Mouse (Mus musculus) layer of hippocampus, adult 8-10 months (tissue): ENCODE data around the gene Olfr1391. TPM values are rescaled to one million over a fixed set of nuclear protein-coding genes. Genes with fewer than 3 reads are reported as not detected.
"Not testable (repeated sequence)": the region's sequence is repeated elsewhere in the genome, so short reads cannot be mapped to it uniquely, and the experiment has no call there.

ENCODE experiments used
- DNase-seq, 2 experiments: peaks; one replicate each; pipeline ENCODE4 v3.0.0; 2022; ENCODE audit warnings: low spot score in 2 of 2
- total RNA-seq, 4 experiments: library from RNA; stranded (reverse); gene quantifications; 2 replicates each; pipeline ENCODE4 v1.2.4; 2022

Olfr1391 gene
- not detected for total RNA-seq

DNA sequence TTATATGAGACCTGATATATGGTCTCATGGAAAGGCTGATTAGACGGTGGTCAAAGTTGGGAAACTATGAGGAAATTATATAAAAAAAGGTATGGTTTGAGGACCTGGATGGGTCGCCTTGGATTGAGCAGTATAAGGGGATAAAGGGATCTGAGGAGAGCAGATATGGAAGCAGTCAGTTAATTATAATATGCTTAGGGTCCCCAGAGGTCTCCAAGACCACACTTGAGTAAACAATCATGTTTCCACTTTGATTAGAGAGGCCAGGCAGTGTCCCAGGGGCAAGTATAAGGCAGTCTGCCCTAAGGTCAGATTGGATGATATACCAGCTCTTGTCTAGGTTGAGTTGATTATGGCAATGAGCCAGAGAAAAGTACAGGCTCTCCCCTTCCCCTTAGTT is at the start of gene Olfr1391:
Gene Olfr1391, plus strand, starts transcription at position 301 of the 400 bp plus-strand sequence.
- DNase-seq, result no peak

DNA sequence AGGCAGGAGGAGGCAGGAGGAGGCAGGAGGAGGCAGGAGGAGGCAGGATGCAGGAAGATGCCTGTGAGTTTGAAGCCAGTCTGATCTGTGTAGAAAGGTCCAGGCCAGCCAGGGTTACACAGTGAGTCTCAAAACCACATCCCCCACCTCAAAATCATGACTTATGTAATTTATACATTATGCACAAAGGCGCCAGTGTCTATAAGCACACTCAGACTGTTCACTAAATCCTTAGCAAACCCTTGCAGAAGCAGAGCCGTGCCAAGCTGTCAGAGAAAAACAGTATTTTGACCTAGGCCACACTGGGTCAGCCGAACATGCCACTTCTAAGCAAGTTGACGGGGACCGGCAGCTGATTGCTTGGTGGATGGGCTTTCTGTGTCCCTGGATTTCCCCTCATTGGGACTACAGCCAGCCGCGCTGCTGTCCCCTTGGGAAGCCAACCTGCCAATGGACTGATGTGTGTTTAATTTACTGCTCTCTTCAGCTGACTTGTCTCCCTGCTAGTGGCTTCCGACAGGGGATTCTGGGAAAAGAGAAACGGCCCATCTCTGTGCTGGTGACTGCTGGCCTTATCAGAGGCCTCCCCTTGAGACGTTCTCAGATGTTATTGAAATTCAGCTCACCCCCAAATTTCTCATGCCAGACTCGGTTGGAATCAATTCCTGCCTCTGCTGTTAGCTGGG is 48.6 kb upstream of the Olfr1391 start:
- no peak for DNase-seq

DNA sequence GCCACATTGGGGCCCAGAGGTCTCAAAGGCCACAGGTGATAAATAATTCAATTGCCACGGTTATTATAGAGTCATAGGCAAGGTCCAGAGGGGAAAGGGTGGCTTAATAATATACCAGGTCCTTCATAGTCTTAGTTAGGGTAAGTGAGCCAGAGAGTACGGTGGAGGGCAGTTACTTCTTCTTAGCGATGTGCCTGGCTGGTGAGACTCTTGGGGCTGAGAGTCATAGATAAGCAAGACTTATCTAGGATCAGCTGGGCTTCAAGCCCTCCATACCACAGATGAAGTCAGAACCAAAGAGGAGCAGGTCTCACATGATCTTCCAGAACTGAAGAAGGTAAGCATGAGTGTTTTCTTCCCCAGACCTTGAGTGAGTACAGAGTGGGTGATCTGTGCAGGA is 44.3 kb upstream of the Olfr1391 start, which contains the start of gene Olfr1393:
Gene Olfr1393, plus strand, starts transcription at position 83 of the 400 bp plus-strand sequence.
- no peak for DNase-seq

DNA sequence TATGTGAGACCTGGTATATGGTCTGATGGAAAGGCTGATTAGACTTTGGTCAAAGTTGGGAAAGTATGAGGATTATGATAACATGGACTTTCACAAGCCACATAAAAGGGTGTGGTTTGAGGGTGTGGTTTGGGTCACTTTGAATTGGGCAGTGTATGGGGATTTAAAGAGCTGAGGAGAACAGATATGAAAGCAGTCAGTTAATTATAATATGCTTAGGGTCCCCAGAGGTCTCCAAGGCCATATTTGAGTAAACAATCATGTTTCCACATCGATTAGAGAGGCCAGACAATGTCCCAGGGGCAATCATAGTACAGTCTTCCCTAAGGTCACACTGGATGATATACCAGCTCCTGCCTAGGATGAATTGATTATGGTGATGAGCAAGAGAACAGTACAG is 37.6 kb upstream of the Olfr1391 start, which contains the start of gene Olfr1392:
Gene Olfr1392, plus strand, starts transcription at position 301 of the 400 bp plus-strand sequence.
- DNase-seq, result not testable (repeated sequence)

DNA sequence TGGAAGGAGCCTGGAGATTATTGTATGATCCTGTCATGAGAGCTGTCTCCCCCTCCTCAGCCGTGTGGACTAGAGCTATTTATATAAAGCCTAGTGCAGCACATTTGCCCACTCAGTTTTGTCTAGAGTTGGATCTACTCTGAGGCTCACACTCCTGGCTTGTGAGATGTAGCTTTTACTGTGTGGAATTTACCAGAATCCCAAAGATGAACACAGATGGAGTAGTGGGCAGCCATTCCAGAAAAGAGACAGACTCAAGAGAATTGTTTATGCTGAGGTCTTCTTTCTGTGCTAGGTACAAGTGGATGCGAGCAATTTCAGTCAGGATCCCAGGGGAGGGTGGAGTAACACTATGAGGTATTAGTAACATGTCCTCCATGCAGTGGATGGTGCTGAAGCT is 35.3 kb upstream of the Olfr1391 start:
- DNase-seq, result no peak

DNA sequence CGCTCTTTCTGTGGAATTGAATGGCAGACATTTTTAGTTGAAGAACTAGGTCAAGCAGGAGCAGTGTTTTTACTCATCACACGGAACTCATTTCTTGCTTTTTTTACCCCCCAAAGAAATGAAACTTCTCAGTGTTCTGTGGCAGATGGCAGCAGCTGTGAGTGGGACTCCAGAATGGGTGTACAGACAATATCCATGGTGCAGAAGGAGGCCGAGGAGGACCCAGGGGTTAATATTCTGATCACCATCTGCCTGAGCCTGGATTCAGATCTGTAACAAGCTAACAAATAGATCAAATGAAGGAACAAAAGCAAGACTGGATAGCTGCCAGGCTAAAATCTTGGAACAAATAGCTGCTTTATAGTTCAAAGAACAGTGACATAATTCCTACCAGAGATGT is 29.8 kb upstream of the Olfr1391 start:
- DNase-seq, result peak; percentile 39 to 42

DNA sequence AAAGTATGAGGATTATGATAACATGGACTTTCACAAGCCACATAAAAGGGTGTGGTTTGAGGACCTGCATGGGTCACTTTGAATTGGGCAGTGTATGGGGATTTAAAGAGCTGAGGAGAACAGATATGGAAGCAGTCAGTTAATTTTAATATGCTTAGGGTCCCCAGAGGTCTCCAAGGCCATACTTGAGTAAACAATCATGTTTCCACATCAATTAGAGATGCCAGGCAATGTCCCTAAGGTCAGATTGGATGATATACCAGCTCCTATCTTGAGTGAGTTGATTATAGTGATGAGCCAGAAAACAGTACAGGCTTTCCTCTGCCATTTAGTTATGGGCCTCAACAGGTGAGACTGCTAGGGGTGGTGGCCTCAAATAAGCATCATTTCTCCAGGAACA is 18.1 kb upstream of the Olfr1391 start, which contains the start of gene Olfr10:
Gene Olfr10, plus strand, starts transcription at position 301 of the 400 bp plus-strand sequence.
- no peak for DNase-seq

DNA sequence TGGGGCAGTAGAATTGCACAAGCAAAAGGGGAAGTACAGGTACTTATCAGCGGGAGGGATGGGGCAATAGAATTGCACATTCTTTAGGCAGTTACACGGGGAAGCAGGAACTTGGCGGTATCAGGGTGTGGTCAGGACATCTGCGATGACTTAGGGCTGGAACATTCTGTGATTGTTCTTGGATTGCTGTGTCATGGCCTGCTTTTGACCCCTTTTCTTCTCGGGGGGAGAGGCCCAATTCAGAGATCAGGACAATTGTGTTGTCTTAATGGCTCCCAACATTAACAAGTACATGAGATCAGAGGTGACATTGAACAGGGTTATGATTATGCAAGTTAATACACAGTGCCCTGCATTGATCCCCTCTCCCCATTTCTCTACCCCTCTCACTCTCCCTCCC is 14.0 kb upstream of the Olfr1391 start:
- not testable (repeated sequence) for DNase-seq

DNA sequence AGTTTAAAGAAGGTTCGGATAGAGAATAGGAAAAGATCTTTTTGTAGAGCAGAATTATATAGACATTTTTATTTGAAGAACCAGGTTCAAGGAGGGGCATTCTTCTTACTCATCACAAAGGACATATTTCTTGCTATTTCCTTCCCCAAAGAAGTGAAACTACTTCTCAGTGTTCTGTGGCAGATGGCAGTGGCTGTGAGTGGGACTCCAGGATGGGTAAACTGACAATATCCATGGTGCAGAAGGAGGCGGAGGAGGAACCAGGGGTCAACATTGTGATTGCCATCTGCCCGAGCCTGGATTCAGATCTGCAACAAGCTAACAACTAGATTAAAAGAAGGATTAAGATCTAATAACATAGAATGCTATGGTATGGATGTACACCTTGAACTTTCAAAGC is 4.2 kb downstream of the Olfr1391 start:
- DNase-seq, result peak in 1 of 2 experiments; percentile 11

DNA sequence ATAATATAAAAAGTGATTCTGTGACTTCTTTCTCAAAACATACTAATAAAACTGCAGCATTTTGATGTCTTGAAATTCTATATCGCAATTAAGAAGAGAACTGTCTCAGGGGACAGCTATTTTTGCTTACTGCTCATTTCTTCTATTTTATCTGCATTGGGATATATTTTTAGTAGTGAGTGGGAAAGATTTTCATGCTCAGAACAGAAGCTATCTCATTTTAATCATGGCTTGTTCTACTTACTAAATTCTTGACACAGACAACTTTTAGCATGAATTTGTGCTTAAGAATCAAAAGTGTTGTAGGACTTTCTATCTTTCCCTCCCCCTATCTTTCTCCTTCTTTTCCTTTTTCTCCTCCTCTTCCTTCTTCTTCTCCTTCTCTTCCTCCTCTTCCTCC is 7.1 kb downstream of the Olfr1391 start:
- no peak for DNase-seq

DNA sequence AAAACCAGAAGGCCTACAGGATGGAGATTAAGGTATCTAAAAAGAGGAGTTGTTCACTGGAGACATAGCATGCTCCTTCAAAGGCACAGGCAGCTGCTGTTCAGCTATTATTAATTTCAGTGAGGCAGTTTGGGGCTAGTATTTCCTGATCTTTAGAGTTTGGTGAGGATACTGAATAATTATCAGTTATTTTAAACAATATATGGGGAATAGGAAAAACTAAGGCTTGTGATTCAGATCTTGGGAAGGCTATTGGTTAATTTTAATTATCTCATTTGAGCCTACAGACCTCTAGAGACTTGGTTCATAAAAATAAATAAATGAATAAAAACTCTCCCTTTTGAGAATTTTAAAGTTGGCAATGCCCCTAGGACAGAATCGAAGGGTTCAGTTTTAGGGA is 12.3 kb downstream of the Olfr1391 start, which contains the start of gene Olfr1390:
Gene Olfr1390, plus strand, starts transcription at position 301 of the 400 bp plus-strand sequence.
- no peak for DNase-seq

DNA sequence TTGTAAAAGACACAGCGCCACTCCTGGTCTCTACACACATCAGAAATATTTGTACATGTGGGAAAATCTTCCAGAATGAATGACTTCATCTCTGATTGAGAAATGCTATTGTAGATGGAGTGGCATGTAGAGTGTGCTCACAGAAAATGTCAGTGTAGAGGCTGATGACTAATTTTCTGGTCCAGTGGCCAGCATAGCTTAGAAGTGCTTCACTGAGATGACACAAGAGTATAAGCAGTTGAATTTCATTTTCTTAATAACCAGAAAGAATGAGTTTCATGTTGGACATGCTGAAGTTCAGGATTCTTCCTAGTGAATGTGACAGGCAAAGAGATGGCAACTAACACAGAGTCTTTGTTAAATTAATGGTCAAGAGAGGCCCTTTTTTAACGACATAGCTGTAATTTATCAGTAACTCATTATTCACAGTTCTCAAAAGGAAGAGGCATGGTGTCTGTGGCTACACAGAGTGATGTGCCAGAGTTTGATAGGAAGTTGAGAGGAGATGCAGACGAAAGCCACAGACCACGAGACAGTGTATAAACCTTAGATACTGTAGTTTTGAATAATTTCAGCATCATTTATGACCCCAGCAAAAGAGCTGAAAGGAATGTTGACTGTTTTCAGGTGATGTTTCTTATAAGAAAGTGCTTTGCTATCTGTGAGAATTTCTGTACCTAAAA is 14.7 kb downstream of the Olfr1391 start:
- no peak for DNase-seq

Other genes starting within 250 kb of the Olfr1391 start
- gene Ifi47, start 246.2 kb upstream of the Olfr1391 start, total RNA-seq, result 1 to 10 TPM in 2 of 4 experiments, under 1 TPM in 2; 0.89 to 1.4 (median 1.1) TPM
- not detected for gene Olfr1396, start 207.9 kb upstream of the Olfr1391 start, total RNA-seq
- not detected for gene Olfr1395, start 180.5 kb upstream of the Olfr1391 start, total RNA-seq
- not detected for gene Olfr1394, start 168.4 kb upstream of the Olfr1391 start, total RNA-seq
- not detected for gene Btnl9, start 135.6 kb upstream of the Olfr1391 start, total RNA-seq
- gene Zfp62, start 119.5 kb upstream of the Olfr1391 start, total RNA-seq, result 10 to 100 TPM; 42.5 to 60.7 (median 52.8) TPM
- 10 to 100 TPM; 56.4 to 63.2 (median 59.5) TPM for gene Mgat1, start 78.6 kb upstream of the Olfr1391 start, total RNA-seq
- gene Olfr1393, start 44.4 kb upstream of the Olfr1391 start, total RNA-seq, result not detected
- not detected for gene Olfr1392, start 37.5 kb upstream of the Olfr1391 start, total RNA-seq
- gene Olfr10, start 18.0 kb upstream of the Olfr1391 start, total RNA-seq, result not detected
- gene Olfr1390, start 12.4 kb downstream of the Olfr1391 start, total RNA-seq, result not detected
- gene Olfr1389, start 100.3 kb downstream of the Olfr1391 start, total RNA-seq, result not detected
- gene Olfr1388, start 113.9 kb downstream of the Olfr1391 start, total RNA-seq, result under 1 TPM; 0.25 to 0.41 (median 0.31) TPM
- gene Olfr1387, start 132.6 kb downstream of the Olfr1391 start, total RNA-seq, result not detected
- gene Olfr1386, start 142.3 kb downstream of the Olfr1391 start, total RNA-seq, result not detected
- gene Olfr1385, start 166.3 kb downstream of the Olfr1391 start, total RNA-seq, result under 1 TPM in 2 of 4 experiments, not detected in 2; 0.11 to 0.18 TPM
- gene Olfr1384, start 184.0 kb downstream of the Olfr1391 start, total RNA-seq, result not detected
- gene Olfr1383, start 196.9 kb downstream of the Olfr1391 start, total RNA-seq, result 1 to 10 TPM in 1 of 4 experiments, under 1 TPM in 1, not detected in 2; 0.56 to 1.2 TPM
- not detected for gene Olfr1382, start 205.5 kb downstream of the Olfr1391 start, total RNA-seq
- not detected for gene Olfr1381, start 220.7 kb downstream of the Olfr1391 start, total RNA-seq
- gene Olfr1380, start 234.1 kb downstream of the Olfr1391 start, total RNA-seq, result not detected